Mouse (Mus musculus) cerebellum, adult 2 months (tissue): Measurements from ENCODE around the gene Gcnt2.

Experiments
- CTCF ChIP-seq: fragments of 200-500 bp; IDR thresholded peaks from 2 replicates; pipeline ENCODE4 v1.5.1; 2011; ENCODE audit warnings: low read depth, mild to moderate bottlenecking, control low read depth, low read length, moderate library complexity, borderline replicate concordance; ENCODE audit not compliant: insufficient read depth
- POLR2A ChIP-seq: fragments of 200-500 bp; IDR thresholded peaks from 2 replicates; pipeline ENCODE4 v1.6.1; 2011; ENCODE audit warnings: low read length, control low read depth, borderline replicate concordance; ENCODE audit not compliant: insufficient read depth

DNA sequence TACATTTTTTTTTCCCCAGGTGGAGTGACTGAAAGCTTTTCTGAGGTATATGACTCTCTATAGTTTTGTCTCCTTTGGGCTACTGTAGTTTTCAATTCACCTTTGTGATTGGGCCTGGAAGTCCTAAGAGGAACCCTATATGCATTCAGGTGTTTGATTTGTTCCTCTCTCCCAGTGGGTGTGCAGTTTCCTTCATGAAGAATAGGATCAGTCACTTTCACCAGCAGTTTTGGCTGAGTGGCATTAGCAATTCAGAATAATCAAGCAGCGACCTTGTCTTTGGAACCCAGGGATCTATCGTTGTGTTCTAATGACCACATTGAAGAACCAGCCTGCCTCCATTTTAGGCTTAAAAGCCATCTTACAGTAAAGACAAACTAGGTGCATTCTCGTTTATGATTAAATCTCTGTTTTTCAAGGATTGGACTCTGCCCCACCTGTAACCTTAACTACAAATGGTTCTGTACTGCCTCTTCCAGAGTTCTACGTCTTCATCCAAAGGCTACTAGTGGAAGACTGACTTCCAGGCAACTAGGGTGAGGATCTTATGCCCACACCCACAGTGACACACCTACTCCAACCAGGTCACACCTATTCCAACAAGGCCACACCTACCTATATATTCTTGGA is 110.3 kb downstream of the Gcnt2 start:
- TF ChIP-seq CTCF = no peak
- no peak for TF ChIP-seq POLR2A
